Mouse (Mus musculus) ES-E14 (cell line): Measurements from ENCODE around the gene Alb.

Experiments
- CHD2 ChIP-seq: IDR thresholded peaks from 2 replicates; pipeline ENCODE4 v1.6.1; 2014; ENCODE audit warnings: mild to moderate bottlenecking, low read depth, low read length, inconsistent platforms
- HCFC1 ChIP-seq: IDR thresholded peaks from 2 replicates; pipeline ENCODE4 v1.6.1; 2012; ENCODE audit warnings: low read length, inconsistent platforms, borderline replicate concordance; ENCODE audit not compliant: insufficient read depth
- ZC3H11A ChIP-seq: IDR thresholded peaks from 2 replicates; pipeline ENCODE4 v1.6.1; 2012; ENCODE audit warnings: low read depth, mild to moderate bottlenecking, inconsistent platforms, low read length, borderline replicate concordance
- ZNF384 ChIP-seq: IDR thresholded peaks from 2 replicates; pipeline ENCODE4 v1.6.1; 2012; ENCODE audit warnings: low read depth, low read length, inconsistent platforms

- TF ChIP-seq ZC3H11A (no peak), HCFC1 (no peak), CHD2 (no peak), ZNF384 (no peak)
These were observed 36.1 kb upstream of the Alb start for GRCm38 (mm10) chr5:90424625-90425024.
